Mouse (Mus musculus) ovary, postnatal 14 days (tissue): ENCODE results near the gene Dnajc17.

Experiments used
- DNase-seq: peaks from one replicate; pipeline ENCODE4 v3.0.0; 2022; ENCODE audit warnings: low spot score

Gene Dnajc17

DNA sequence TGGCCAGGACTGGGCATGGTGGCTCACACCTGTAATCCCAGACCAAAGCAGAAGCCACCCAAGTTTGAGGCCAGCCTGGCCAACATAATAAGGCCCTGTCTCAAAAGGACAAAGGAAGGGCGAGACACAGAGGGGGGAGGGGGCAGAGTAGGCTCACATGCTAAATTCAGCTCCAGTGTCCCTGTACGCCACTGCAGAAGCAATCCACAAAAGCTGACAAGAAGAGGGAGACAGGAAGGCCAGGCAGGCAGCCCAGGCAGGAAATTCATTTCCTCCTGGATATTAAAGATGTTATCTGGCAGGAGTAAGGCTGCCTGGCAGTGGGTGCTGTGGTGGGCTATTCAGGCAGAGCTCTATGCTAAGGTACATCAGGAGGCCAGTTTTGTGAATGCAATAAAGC lies 47.3 kb downstream of the Dnajc17 start:
- no peak for DNase-seq

DNA sequence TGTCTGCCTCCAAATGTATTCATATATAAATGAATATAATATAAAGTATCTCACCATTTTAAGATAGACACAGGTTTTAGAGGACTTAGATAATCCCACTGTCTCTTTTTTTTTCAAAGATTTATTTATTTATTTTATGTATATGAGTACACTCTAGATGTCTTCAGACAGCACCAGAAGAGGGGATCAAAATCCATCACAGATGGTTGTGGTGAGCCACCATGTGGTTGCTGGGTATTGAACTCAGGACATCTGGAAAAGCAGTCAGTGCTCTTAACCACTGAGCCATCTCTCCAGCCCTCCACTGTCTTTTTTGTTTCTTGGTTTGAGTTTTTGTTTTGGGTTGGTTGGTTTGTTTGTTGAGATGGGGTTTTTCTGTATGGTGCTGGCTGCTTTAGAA lies 50.8 kb downstream of the Dnajc17 start:
- DNase-seq: no peak

DNA sequence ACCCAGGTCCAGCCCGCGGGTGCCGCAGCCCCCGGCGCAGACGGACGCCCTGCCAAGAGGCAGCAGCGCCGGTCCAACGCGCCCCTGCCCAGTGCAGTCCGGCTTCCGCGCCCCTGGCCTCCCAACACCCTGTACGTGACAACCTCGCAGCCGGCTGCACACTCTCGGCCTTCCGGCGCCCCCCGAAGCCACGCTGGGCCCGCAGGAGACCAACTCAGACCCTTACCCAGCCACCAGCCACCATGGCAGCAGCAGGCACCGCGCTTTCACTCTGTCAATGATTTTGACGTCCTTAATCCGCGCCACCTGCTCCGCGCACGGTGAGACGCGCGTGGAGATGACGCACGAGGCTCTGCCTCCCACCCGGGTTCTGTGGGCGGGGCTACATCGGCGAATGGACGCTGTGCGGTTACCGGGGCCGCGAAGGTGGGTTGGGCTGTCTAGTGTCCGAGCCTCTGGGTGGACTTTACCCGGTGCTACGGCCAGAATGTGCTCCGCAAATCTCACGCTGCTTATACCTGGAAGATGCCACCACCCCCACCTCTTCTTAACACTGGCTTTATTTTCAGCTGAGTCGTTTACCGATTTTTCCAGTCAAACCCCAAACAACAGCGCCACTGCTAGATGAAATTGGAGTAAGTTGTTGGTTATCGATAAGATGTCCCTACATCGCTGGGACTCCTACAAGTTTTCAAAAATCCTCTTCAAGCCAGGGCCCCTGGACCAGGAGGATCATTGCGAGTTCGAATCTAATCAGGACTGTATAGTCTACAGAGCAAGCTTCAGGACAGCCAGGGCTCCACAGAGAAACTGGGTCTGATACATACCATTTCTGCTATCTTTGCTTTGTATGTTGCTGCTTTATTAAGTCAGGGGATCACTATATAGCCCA lies 51.7 kb downstream of the Dnajc17 start, which contains the start of gene Rmdn3:
TSS of gene Rmdn3 (minus strand) at position 354 of the 892 bp plus-strand sequence.
- peak; percentile 92 for DNase-seq

DNA sequence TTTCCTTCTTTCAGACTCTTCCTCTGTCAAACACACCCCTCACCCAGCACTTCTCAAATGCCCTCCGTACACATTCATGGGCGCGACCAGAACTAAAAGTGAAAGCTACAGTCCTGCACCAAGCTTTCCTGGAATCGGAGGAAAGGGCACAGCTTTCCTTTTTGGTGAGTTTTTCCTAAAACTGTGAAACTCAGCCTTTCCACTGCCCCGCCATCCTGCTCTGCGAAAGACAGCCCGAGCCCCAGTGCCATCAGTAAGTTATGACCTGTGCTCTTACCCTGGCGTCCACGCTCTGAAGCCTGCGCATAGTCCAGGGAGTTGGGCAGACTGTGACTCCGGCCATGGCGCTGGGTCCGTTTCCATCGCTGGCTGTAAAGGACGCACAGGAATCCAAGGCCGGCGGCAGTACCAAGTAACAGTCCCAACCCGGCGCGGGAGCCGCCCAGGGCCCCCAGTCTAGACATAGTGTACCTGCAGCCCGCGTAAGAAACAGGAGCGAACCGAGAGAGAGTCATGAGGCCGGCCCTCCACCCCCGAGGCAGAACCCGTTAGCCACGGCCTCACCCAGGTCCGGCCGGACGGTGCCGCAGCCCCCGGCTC lies 52.4 kb downstream of the Dnajc17 start:
- no peak for DNase-seq

DNA sequence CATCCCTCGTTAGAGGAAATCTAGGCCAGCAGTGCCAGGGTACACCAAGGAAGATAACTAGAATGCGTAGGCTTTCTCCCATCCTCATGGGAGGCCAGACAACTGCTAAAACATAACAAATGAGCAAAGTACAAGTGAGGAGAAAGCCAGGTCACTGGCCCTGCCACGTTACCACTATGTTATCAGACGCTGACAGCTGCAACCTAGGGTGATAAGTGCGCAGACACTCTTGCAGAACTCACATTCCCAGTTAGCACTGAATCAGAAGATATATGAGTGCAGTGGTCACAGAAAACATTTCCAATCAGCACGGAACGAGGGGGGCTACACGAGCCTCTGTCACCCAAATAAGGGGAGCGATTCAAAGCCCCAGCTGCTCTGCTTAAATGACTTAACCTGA lies 53.2 kb downstream of the Dnajc17 start:
- DNase-seq: no peak

DNA sequence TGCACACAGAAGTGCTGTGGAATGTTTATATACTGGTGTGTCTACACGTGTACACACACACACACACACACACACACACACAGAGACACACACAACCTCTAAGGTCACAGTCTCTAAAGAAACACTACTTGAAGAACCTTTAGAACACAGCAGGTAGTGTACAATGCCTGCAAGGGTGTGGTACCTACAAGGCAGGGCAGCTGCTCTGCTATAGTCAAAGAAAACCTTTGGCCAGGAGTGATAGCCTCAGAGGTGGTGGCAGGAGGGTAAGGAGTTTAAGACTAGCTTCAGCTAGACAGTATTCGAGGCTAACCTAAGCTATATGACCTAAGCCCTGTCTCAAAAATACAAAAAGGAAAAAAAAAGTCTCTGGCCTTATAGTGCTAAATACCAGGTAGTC lies 53.9 kb downstream of the Dnajc17 start:
- DNase-seq: no peak

DNA sequence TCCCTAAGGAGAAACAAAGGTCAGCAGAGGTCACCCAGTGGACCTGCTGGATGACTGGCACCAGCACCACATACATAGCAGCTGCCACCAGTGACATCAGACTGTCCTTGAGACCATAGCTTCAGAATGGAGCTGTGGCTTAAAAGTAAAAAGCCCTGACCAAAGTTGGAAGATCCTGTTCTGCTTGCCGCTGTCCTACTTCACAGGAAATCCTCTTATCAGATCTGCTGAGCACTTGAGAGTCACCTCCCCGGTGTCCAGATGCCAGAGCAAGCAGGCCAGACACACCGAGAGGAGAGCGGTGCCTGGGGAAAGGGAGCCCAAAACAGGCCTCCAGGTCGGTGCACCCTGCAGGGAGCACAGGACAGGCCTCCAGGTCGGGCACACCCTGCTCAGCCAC lies 56.3 kb downstream of the Dnajc17 start:
- no peak for DNase-seq

DNA sequence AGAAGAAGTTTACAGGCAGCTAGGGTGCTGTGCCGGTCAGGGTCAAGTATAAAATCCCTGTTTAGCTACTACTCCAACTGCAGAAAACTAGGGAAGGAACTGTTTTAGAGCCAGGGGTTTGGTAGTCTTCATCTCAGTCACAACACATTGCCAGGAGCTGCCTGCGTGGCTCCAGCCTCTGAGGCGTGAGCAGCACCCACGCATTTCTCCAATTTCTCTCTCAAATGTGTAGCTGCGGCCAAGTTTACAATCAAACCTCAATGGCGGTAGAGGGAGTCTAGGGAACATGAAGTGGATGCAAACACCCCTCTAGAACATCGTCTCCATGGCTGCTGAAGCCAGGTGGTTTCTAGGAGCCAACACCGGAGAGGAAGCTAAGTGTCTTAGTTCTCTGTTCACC lies 60.8 kb downstream of the Dnajc17 start:
- DNase-seq: no peak

DNA sequence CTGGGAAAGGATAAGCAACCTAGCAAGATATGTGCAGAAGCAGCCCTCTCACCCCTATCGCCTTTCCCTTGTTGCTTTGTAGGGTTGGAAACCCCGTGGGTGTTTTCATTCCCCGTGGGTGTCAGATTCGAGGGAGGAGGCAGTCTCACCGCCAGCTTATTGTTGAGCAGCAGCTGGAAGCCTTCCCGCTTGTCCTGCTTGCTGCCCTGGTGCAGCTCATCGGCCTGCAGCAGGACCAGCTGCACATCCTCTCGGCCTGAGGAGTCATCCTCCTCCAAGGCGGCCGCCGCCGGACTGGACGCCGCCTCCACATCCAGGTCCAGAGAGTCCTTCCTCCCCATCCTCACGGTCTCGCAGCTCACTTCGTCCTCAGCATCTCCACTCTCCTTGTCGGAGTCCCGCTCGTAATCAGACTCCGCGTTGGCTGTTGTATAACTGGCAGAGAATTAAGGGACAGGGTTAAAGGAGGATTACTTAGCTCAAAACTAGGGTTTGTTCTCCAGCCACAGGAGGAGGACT lies 61.4 kb downstream of the Dnajc17 start:
- DNase-seq: peak; percentile 6

DNA sequence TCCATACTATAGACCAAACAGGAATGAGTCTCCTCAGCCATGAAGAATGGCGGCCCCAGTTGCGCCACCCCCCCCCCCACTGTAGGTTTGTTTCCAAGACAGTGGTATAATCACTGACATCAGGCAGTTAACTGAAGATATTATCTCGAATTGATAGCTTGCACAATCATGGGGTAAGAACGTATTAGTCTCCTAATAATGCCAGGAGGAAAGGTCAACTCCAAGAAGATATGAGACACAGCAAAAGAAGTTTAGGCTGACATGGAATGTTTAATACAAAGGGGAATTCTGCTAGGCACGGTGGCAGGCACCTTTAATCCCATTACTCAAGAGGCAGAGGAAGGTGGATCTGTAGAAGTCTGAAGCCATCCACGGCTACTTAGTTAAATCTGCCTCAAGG lies 62.2 kb downstream of the Dnajc17 start:
- DNase-seq: no peak

DNA sequence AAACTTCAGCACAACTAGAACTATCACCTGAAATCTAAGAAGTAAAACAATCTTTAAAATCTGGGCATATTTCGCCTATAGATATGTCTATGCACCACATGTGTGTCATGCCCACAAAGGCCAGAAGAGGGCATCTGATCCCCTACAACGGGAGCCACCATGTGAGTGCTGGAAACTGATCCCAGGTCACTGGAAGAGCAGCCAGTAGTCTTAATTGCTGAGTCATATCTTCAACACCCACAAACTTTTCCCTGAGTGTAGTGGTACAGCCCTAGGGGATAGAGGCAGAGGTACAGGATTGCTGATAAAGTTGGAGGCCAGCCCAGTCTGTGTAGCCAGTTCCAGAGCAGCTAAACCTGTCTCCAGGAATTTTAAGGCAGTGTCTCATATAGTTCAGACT lies 63.4 kb downstream of the Dnajc17 start:
- DNase-seq: no peak

DNA sequence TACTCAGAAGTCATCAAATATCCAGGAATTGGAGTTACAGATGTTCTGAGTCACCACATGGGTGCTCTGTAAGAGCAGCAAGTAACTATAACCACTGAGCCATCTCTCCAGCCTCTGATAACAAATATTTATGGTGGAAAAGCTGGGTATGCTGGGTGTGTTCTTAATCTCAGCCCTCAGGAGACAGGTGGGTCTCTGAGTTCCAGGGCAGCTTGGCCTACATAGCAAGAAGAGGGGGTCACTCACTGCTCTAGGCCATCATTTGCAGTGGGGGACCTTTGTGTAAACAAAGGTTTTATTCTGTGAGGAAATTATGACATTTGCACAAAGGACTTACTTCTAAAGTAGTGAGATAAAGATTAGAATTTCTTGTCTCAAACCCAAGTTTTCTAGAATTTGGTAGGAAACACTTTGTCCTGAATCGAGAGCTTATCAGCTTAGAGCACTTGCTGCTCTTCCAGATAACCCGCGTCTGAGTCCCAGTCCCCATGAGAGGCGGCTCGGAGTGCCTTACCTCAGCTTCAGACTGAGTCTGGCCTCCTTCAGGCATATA lies 72.2 kb downstream of the Dnajc17 start:
- DNase-seq: no peak
